Mouse (Mus musculus) hindbrain, postnatal 0 days (tissue): Measurements from ENCODE around the gene Topbp1. TPM values are rescaled to one million over a fixed set of nuclear protein-coding genes. Genes with fewer than 3 reads are reported as not detected.

Source experiments
- ATAC-seq: fragments of 200-750 bp; cut with Nextera tagmentation; 2 replicates; pipeline ENCODE4 v1.8.0; 2017; ENCODE audit warnings: mild to moderate bottlenecking, moderate TSS enrichment, moderate library complexity
- DNase-seq: peaks from one replicate; pipeline ENCODE4 v3.0.0-alpha.2; 2015; ENCODE audit warnings: low spot score
- H3K27ac ChIP-seq: fragments of 300-500 bp; sonication (generic); 2 replicates; pipeline ENCODE4 v1.5.1; 2014; ENCODE audit warnings: mild to moderate bottlenecking
- H3K27me3 ChIP-seq: fragments of 300-500 bp; sonication (generic); 2 replicates; pipeline ENCODE4 v1.6.1; 2014; ENCODE audit warnings: low read length, mixed read lengths; ENCODE audit not compliant: insufficient read depth
- H3K36me3 ChIP-seq: fragments of 300-500 bp; sonication (generic); 2 replicates; pipeline ENCODE4 v1.6.1; 2014; ENCODE audit warnings: low read length, mixed read lengths; ENCODE audit not compliant: insufficient read depth
- H3K4me1 ChIP-seq: fragments of 300-500 bp; sonication (generic); 2 replicates; pipeline ENCODE4 v1.6.1; 2014; ENCODE audit warnings: antibody characterized with exemption, low read length, mixed read lengths; ENCODE audit not compliant: insufficient read depth
- H3K4me2 ChIP-seq: fragments of 300-500 bp; sonication (generic); 2 replicates; pipeline ENCODE4 v1.6.1; 2014; ENCODE audit warnings: low read depth, mild to moderate bottlenecking, low read length, moderate library complexity, mixed read lengths
- H3K4me3 ChIP-seq: fragments of 300-500 bp; sonication (generic); 2 replicates; pipeline ENCODE4 v1.5.1; 2014; ENCODE audit warnings: low read length
- H3K9ac ChIP-seq: fragments of 300-500 bp; sonication (generic); replicated peaks from 2 replicates; pipeline ENCODE4 v1.6.1; 2014; ENCODE audit warnings: mild to moderate bottlenecking, low read length, moderate library complexity, mixed read lengths
- H3K9me3 ChIP-seq: fragments of 300-500 bp; sonication (generic); 2 replicates; pipeline ENCODE4 v1.6.1; 2016; ENCODE audit warnings: low read length, mixed read lengths
- CTCF ChIP-seq: IDR thresholded peaks from 2 replicates; pipeline ENCODE4 v1.5.1; 2016; ENCODE audit warnings: antibody characterized with exemption, control low read depth, low read depth
- WGBS: fragments of 180-500 bp; shearing (Covaris S2); extraction: QIAGEN DNeasy Blood & Tissue Kit; methylation state at CpG from one replicate; pipeline ENCODE4 v1.1.7; 2014; 5-methylcytosine and 5-hydroxymethylcytosine counted together
- polyA plus RNA-seq: library from polyadenylated mRNA; unstranded; fragments of >200 nt; fragmentation: Nextera tagmentation; extraction: Ambion mirVana; gene quantifications from 2 replicates; pipeline ENCODE4 v1.2.1, GENCODE M21; 2015
- total RNA-seq: library from RNA; depleted of rRNA; stranded (reverse); fragments of >200 nt; gene quantifications from 2 replicates; pipeline ENCODE4 v1.2.3, GENCODE M21; 2014

The Topbp1 gene
- total and polyA plus RNA-seq, 2 experiments from 2014 or later: 21.3 to 24.9 TPM

DNA sequence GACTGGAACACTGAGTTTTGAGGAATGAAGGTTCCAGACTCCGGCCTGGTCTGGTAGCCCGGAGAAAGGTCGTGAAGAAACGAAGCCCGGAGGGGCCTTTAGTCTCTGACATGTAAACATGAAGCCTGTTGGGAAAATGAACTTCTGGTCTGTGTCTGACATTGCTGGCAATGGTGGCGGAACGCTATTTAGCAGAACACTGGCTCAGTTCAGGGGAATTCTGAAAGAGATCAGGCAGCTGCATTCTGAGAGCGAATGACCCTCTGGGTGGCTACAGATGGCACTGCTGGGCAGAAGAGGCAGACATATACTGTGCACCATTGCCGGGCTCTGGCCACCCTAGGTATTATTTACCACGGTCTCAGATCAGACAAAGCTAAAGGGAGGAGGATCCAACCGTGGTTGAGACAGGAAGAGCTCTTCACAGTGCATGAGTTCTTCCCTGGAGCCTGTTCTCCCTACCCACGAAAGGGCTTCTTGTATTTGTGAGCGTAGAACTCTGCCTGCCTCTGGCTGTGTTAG lies 18.1 kb upstream of the Topbp1 start:
- no peaks in the 10 kb centered on the region for H3K36me3 ChIP-seq
- no peak overlapping the region for H3K4me2 ChIP-seq
- H3K9ac ChIP-seq: no peak overlapping the region
- H3K27ac ChIP-seq: no peak overlapping the region
- WGBS: 62% methylated on average over 13 of the region's 13 CpGs
- TF ChIP-seq CTCF: no peak
- no peak for ATAC-seq
- H3K27me3 ChIP-seq: no peaks in the 10 kb centered on the region
- peak; percentile 12 for DNase-seq
- H3K9me3 ChIP-seq: no peaks in the 10 kb centered on the region
- no peak overlapping the region for H3K4me3 ChIP-seq
- no peaks in the 10 kb centered on the region for H3K4me1 ChIP-seq

DNA sequence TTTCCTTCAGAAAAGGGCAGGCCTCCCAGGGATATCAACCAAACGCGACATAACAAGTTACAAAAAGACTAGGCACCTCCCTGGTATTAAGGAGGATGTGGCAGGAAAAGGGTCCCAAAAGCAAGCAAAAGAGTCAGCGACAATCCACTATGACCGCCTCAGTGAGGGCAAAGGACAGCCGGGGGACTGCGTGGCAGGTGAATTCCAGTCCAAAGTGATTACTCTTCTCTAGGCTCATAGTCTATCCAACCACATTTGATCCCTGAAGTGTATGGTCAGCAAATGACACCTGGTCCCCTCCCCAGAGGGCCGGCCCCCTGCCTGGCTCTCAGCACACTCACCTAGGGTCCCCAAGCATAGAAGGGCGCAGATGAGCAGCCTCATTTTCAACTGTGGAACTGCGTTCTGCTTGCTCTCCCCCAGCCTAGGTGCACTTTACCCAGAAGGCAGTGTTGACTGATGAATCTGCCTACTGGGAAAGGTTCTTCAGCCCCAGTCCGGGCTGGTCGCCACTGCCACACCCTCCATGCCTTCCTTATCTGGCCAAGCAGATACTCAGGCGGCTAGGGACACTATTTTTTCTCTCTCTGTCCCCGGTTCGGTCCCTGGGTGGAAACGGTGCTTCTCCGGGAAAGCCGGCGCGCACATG lies 17.1 kb upstream of the Topbp1 start:
- 90% methylated on average over 19 of the region's 19 CpGs for WGBS
- no peak for TF ChIP-seq CTCF
- no peak overlapping the region for H3K27ac ChIP-seq
- ATAC-seq (no peak), DNase-seq (no peak)
- H3K9me3 ChIP-seq: no peaks in the 10 kb centered on the region
- no peak overlapping the region for H3K4me3 ChIP-seq
- no peaks in the 10 kb centered on the region for H3K36me3 ChIP-seq
- H3K27me3 ChIP-seq: no peaks in the 10 kb centered on the region
- no peaks in the 10 kb centered on the region for H3K4me1 ChIP-seq
- H3K4me2 ChIP-seq: no peak overlapping the region
- H3K9ac ChIP-seq: no peak overlapping the region

DNA sequence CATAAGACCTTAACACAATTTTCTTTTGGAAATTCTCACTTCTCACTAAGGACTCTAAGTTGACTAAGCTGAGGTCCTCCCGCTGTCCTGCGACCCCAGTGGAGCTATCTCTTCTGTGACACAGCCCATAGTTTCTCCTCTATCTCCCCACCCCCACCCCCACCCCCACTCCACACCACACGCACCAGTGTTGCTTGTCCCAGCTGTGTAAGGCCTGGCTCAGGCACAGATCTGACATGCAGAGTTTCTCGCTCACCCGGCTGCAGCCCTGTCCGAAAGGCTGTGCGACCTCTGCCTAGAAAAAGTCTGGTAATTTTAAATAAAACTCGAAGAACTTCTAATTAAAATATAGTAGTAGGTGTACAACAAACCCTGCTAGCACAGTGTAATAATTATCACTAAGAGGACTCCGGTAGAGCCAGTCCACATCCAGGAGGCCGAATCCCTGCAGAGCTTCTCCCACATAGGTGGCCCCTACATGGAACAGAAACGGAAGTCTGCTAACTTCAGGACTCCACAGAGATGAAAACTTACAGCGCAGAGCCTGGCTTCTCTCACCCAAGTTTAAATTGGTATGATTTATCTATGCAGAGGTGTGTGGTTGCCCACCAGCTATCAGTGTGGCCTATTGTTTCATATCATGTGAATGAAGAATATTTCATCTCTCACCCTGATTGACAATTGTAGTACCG lies 16.4 kb upstream of the Topbp1 start:
- H3K9me3 ChIP-seq: no peaks in the 10 kb centered on the region
- no peak overlapping the region for H3K4me3 ChIP-seq
- no peaks in the 10 kb centered on the region for H3K36me3 ChIP-seq
- WGBS: 89% methylated on average over 13 of the region's 13 CpGs
- no peak for ATAC-seq
- H3K27ac ChIP-seq: no peak overlapping the region
- no peaks in the 10 kb centered on the region for H3K4me1 ChIP-seq
- no peak overlapping the region for H3K4me2 ChIP-seq
- no peak for TF ChIP-seq CTCF
- no peaks in the 10 kb centered on the region for H3K27me3 ChIP-seq
- DNase-seq: no peak
- H3K9ac ChIP-seq: no peak overlapping the region

DNA sequence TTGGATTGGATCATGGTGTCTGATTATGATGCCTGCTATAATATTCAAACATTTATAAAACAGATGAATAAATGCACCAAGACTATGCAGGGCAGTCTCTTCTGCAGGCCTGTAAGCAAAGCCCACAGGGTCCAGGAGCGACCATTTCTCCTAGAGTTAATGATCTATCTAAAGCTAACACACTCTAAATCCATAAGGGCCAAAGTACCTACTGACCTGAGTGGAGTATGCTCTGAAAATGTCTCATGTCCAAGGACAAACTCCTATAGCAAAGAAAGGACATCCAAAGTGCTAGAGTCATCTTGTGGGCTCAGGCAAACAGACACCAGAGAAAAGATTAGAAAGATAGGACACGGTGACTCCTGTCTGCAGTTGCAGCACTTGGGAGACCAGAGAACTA lies 10.5 kb upstream of the Topbp1 start:
- Histone ChIP-seq H3K4me2 (no peak overlapping the region), H3K9ac (no peak overlapping the region)
- WGBS: 88% methylated on average over 2 of the region's 2 CpGs

DNA sequence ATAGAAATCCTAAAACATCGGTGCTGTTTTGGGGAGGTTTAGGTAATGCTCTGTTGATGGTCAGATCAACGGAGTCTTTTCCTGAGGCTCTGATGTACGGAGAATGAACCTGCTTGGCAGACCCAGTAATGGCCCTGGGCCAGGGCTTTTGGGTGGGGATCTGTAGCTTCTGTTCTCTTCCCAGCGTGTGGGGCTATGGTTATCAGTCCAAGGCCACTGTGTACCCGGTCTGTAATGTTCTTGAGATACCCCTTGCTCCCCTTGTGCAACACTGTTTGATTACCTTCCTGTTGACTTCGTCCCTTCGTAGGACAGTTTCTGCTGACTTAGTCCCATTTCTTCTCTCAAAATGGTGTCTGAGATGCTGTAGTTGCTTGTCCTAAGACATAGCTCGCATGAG lies 3.9 kb upstream of the Topbp1 start:
- Histone ChIP-seq H3K4me2 (no peak overlapping the region), H3K27me3 (no peaks in the 10 kb centered on the region), H3K9ac (no peak overlapping the region), H3K9me3 (no peaks in the 10 kb centered on the region), H3K27ac (no peak overlapping the region), H3K36me3 (no peaks in the 10 kb centered on the region), H3K4me3 (no peak overlapping the region), H3K4me1 (no peaks in the 10 kb centered on the region)
- TF ChIP-seq CTCF: no peak
- DNase-seq (no peak), ATAC-seq (no peak)
- WGBS: 89% methylated on average over 8 of the region's 8 CpGs

More for the DNA sequence above, 10.5 kb upstream of the Topbp1 start:
- Histone ChIP-seq H3K27me3 (no peaks in the 10 kb centered on the region), H3K4me3 (no peak overlapping the region), H3K36me3 (no peaks in the 10 kb centered on the region), H3K9me3 (no peaks in the 10 kb centered on the region), H3K27ac (no peak overlapping the region), H3K4me1 (no peaks in the 10 kb centered on the region)
- no peak for TF ChIP-seq CTCF
- ATAC-seq (no peak), DNase-seq (no peak)

DNA sequence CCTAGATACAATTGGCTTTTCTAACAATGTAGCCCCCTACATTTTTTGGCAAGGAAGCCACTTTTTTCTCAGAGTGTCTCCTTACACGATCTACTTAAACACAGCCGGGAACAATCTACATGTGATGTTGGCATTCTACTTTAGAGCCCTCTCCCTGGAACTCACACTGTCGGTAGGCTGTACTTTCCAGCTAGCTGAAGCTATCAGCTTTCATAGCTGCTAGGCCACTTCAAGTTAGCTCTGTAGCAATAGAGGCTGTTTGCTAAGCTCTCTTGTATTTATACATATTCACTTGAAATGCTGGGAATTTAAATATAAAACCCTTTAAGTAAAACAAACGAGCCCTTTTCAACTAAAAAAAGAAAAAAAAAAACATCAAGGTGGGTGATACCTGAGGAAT lies 2.8 kb upstream of the Topbp1 start:
- Histone ChIP-seq H3K9me3 (no peaks in the 10 kb centered on the region), H3K9ac (no peak overlapping the region), H3K36me3 (no peaks in the 10 kb centered on the region), H3K27ac (no peak overlapping the region), H3K4me1 (no peaks in the 10 kb centered on the region), H3K4me3 (no peak overlapping the region), H3K27me3 (no peaks in the 10 kb centered on the region), H3K4me2 (no peak overlapping the region)
- DNase-seq: no peak
- WGBS: 79% methylated on average over 4 of the region's 4 CpGs
- no peak for ATAC-seq
- TF ChIP-seq CTCF: no peak

DNA sequence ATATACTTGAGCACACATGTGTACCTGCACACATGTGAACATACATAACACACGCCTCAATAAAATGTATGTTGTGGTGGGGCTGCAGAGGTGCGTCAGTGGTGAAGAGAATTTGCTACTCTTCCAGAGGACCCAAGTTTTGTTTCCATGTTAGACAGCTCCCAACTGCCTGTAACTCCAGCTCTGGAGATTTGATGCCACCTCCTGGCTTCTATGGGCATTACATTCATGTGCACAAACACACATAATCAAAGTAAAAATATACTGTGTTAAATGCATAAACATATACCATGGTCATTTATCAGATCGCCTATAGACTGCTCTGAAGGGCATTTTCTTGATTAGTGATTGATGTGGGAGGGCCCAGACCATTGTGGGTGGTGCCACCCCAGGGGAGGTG lies 2.3 kb upstream of the Topbp1 start:
- H3K27me3 ChIP-seq: no peaks in the 10 kb centered on the region
- no peaks in the 10 kb centered on the region for H3K9me3 ChIP-seq
- WGBS: 52% methylated on average over 3 of the region's 3 CpGs
- peak; percentile 91 for TF ChIP-seq CTCF
- 0 out of 2 replicates have a peak, but pooled peaks have one; percentile 21 for ATAC-seq
- peak; percentile 79 for DNase-seq
- no peaks in the 10 kb centered on the region for H3K4me1 ChIP-seq
- H3K9ac ChIP-seq: no peak overlapping the region
- no peaks in the 10 kb centered on the region for H3K36me3 ChIP-seq
- no peak overlapping the region for H3K4me2 ChIP-seq
- H3K4me3 ChIP-seq: no peak overlapping the region
- H3K27ac ChIP-seq: no peak overlapping the region
